Mouse (Mus musculus) G1E-ER4 (cell line): ENCODE measurements around the gene Rcan2. TPM values are rescaled to one million over a fixed set of nuclear protein-coding genes. Genes with fewer than 3 reads are reported as not detected.

Source experiments
- GATA1 ChIP-seq: IDR thresholded peaks from one replicate; pipeline ENCODE4 v1.8.0; 2012; ENCODE audit warnings: low read length, inconsistent platforms
- polyA plus RNA-seq: library from polyadenylated mRNA; stranded (reverse); fragments of >175 nt; gene quantifications from 2 replicates; pipeline ENCODE4 v1.2.3, GENCODE M21; 2012

Gene Rcan2
- polyA plus RNA-seq, 1 experiment = not detected

- TF ChIP-seq GATA1 = no peak
Observed at GRCm38 (mm10) chr17:43953535-43953918, 152.4 kb downstream of the Rcan2 start.

- no peak for TF ChIP-seq GATA1
Observed at GRCm38 (mm10) chr17:43959797-43960196, 158.6 kb downstream of the Rcan2 start.

GRCm38 (mm10) chr17:43969943-43970342 is 168.8 kb downstream of the Rcan2 start:
- TF ChIP-seq GATA1 = no peak

GRCm38 (mm10) chr17:43977572-43977971 is 176.4 kb downstream of the Rcan2 start:
- TF ChIP-seq GATA1 = no peak

GRCm38 (mm10) chr17:43979925-43980324 is 178.8 kb downstream of the Rcan2 start:
- no peak for TF ChIP-seq GATA1

GRCm38 (mm10) chr17:43982505-43982904 is 181.4 kb downstream of the Rcan2 start:
- TF ChIP-seq GATA1 = no peak

- TF ChIP-seq GATA1 = no peak
Observed at GRCm38 (mm10) chr17:43989334-43989945, 188.3 kb downstream of the Rcan2 start.

GRCm38 (mm10) chr17:43990957-43991383 is 189.8 kb downstream of the Rcan2 start:
- no peak for TF ChIP-seq GATA1

GRCm38 (mm10) chr17:43994080-43994479 is 192.9 kb downstream of the Rcan2 start:
- TF ChIP-seq GATA1 = no peak

GRCm38 (mm10) chr17:43997514-43997913 is 196.4 kb downstream of the Rcan2 start:
- TF ChIP-seq GATA1 = no peak

- no peak for TF ChIP-seq GATA1
Observed at GRCm38 (mm10) chr17:43998095-43998494, 196.9 kb downstream of the Rcan2 start.

GRCm38 (mm10) chr17:44004401-44004800 is 203.2 kb downstream of the Rcan2 start:
- TF ChIP-seq GATA1 = no peak

- no peak for TF ChIP-seq GATA1
Observed at GRCm38 (mm10) chr17:44007411-44007810, 206.3 kb downstream of the Rcan2 start.

- no peak for TF ChIP-seq GATA1
Observed at GRCm38 (mm10) chr17:44011917-44012316, 210.8 kb downstream of the Rcan2 start.

- no peak for TF ChIP-seq GATA1
Observed at GRCm38 (mm10) chr17:44013756-44014510, 212.8 kb downstream of the Rcan2 start.

GRCm38 (mm10) chr17:44016314-44016713 is 215.2 kb downstream of the Rcan2 start:
- no peak for TF ChIP-seq GATA1

GRCm38 (mm10) chr17:44020707-44021220 is 219.6 kb downstream of the Rcan2 start:
- no peak for TF ChIP-seq GATA1
